Mouse (Mus musculus): ENCODE data around the gene Slit3.

The Slit3 gene

GRCm38 (mm10) chr11:35505817-35506216 lies 384.8 kb downstream of the Slit3 start:
- in situ Hi-C loops (cut with MseI, MboI): no loop called here

GRCm38 (mm10) chr11:35507781-35508390 lies 386.9 kb downstream of the Slit3 start:
- in situ Hi-C loops (cut with MseI, MboI): no loop called here

GRCm38 (mm10) chr11:35512686-35513085 lies 391.7 kb downstream of the Slit3 start:
- in situ Hi-C loops (cut with MseI, MboI): no loop called here

GRCm38 (mm10) chr11:35513343-35513742 lies 392.3 kb downstream of the Slit3 start:
- in situ Hi-C loops (cut with MseI, MboI): no loop called here

GRCm38 (mm10) chr11:35522802-35523452 lies 401.9 kb downstream of the Slit3 start:
- in situ Hi-C loops (cut with MseI, MboI): no loop called here

- in situ Hi-C loops (cut with MseI, MboI): no loop called here
These were observed 402.7 kb downstream of the Slit3 start for GRCm38 (mm10) chr11:35523773-35524172.

GRCm38 (mm10) chr11:35526219-35526762 lies 405.3 kb downstream of the Slit3 start:
- in situ Hi-C loops (cut with MseI, MboI): no loop called here

- in situ Hi-C loops (cut with MseI, MboI): no loop called here
These were observed 406.9 kb downstream of the Slit3 start for GRCm38 (mm10) chr11:35527816-35528462.

- in situ Hi-C loops (cut with MseI, MboI): no loop called here
These were observed 414.0 kb downstream of the Slit3 start for GRCm38 (mm10) chr11:35535027-35535426.

GRCm38 (mm10) chr11:35537128-35538088 lies 416.4 kb downstream of the Slit3 start:
- in situ Hi-C loops (cut with MseI, MboI): no loop called here

GRCm38 (mm10) chr11:35542731-35543130 lies 421.7 kb downstream of the Slit3 start:
- in situ Hi-C loops (cut with MseI, MboI): no loop called here

- in situ Hi-C loops (cut with MseI, MboI): no loop called here
These were observed 423.4 kb downstream of the Slit3 start for GRCm38 (mm10) chr11:35544112-35545064.

- in situ Hi-C loops (cut with MseI, MboI): no loop called here
These were observed 425.2 kb downstream of the Slit3 start for GRCm38 (mm10) chr11:35546081-35546822.

- in situ Hi-C loops (cut with MseI, MboI): no loop called here
These were observed 429.0 kb downstream of the Slit3 start for GRCm38 (mm10) chr11:35550036-35550435.

GRCm38 (mm10) chr11:35556192-35556591 lies 435.2 kb downstream of the Slit3 start:
- in situ Hi-C loops (cut with MseI, MboI): no loop called here

- in situ Hi-C loops (cut with MseI, MboI): no loop called here
These were observed 436.5 kb downstream of the Slit3 start for GRCm38 (mm10) chr11:35557476-35557875.

GRCm38 (mm10) chr11:35558311-35558710 lies 437.3 kb downstream of the Slit3 start:
- in situ Hi-C loops (cut with MseI, MboI): no loop called here

GRCm38 (mm10) chr11:35559386-35559785 lies 438.4 kb downstream of the Slit3 start:
- in situ Hi-C loops (cut with MseI, MboI): no loop called here

GRCm38 (mm10) chr11:35561760-35562159 lies 440.7 kb downstream of the Slit3 start:
- in situ Hi-C loops (cut with MseI, MboI): no loop called here

- in situ Hi-C loops (cut with MseI, MboI): no loop called here
These were observed 444.3 kb downstream of the Slit3 start for GRCm38 (mm10) chr11:35565322-35565721.
